Mouse (Mus musculus): ENCODE measurements around the gene D930020B18Rik. TPM values are rescaled to one million over a fixed set of nuclear protein-coding genes. Genes with fewer than 3 reads are reported as not detected.

The D930020B18Rik gene
- not detected for total RNA-seq (2021)
- long read RNA-seq, experiment 1, result 0 reads
- long read RNA-seq, experiment 2, result 0 reads

DNA sequence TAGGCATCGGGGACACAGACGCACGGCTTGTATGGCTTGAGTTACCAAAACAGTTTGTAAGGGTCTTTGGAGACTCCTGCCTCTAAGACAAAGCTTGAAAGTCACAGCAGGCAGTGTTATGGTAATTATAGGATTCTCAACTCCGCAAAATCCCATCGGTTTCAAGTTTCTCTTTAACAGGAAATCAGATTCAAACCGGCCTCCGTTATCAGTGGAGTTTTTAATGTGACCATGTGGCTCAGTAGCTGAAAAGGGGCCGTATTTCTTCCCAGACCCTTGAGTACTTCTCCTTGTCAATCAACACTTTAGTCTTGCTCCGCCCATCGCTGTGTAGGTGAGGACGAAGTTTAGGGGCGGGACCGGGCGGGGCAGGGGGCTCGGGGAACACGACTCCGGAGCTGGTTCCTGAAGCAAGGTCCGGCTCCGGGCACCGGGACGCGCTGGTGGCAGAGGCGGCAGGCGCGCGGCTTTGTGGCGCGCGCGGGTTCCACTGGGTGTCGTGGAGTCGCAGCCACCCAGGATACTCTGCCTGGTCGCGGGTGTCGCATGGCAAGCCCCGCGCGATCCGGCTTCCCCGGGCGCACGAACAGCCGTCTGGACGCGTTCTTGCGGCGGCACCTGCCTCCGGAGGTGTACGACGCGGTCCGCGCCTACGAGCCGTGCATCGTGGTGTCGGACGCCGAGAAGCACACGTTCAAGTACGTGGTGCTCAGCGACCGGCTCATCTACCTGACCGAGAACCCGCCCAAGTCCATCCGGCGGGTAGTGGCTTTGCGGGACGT, at the start of gene D930020B18Rik:
Gene D930020B18Rik (plus strand): TSS at position 317 of the 782 bp plus-strand sequence.
- intact Hi-C loops (cut with DNase I), result no loop called here
- peak; percentile 9 for DNase-seq

GRCm38 (mm10) chr10:121596580-121596979, 44.8 kb upstream of the D930020B18Rik start:
- intact Hi-C loops (cut with DNase I), result no loop called here
- no peak for DNase-seq

DNA sequence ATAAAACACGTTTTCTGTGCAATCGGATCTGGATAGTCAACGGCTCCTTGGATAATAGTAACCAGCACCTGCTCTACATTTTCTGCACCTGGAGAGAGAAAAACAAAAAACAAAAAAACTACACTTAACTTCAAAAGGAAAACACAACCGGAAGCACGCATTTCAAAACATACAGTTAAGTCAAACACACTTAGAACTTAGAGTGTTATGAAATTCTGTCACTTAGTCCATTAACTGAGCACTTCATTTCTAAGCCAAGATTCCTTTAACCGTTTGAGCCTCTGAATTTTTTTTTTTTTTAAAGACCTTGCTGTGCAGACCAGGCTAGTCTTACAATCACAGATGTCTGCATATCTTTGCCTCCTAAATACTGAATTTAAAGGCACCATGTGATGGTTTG, 40.1 kb upstream of the D930020B18Rik start:
- intact Hi-C loops (cut with DNase I), result no loop called here
- no peak for DNase-seq

- intact Hi-C loops (cut with DNase I), result no loop called here
- no peak for DNase-seq
Observed at GRCm38 (mm10) chr10:121603556-121603955, 37.8 kb upstream of the D930020B18Rik start.

DNA sequence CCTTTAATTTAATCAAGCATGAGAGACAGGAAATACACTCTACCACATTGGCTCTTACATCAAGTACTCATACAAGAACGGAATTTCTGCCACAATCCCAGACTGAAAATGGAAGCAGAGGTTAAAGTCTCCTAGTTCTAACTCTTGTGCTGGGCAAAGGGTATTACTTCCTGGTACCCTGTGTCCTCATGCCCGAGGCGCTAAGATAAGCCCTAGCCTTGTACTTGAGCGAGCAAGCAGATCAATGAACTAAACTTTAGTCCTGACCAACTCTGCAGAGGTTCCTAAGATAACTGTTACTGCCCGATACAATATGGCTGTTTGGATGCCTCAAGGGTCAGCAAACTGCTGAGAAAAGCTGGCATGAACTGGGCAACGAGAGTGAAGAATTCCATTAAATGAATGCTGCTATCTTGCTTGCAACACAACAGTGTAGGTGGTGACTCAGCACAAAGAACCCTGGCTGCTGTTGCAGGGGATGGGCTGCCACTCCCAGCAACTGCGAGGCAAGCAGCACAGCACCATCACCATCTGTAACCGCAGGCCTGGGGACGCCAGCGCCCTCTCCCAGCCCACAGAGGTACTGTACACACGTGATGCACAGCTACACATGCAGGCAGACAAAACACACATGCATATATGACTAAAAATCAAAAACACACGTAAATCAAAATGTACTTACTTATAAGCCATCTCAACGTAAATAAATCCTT, 36.6 kb upstream of the D930020B18Rik start:
- intact Hi-C loops (cut with DNase I), result no loop called here
- DNase-seq, result no peak

- intact Hi-C loops (cut with DNase I), result no loop called here
- no peak for DNase-seq
Observed at GRCm38 (mm10) chr10:121608177-121608576, 33.2 kb upstream of the D930020B18Rik start.

DNA sequence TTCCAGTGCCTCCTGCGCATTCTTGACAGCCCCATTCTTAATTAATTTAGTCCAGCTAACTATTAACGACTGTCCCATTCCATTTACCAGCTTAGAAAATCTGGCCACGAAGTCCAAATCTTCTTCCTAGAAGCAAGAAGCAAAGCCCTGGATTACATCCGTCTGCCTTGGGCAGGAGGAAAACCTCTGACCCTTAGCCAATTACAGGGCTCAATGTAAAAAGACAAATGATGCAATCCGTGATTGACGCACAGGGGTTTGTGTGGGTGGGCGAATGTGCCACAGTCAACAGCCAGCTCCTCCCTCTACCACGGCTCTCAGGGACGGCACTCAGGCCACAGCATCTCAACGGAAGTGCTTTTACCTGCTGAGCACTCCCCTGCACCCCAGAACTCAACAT, 29.8 kb upstream of the D930020B18Rik start:
- intact Hi-C loops (cut with DNase I), result no loop called here

GRCm38 (mm10) chr10:121612448-121612847, 28.9 kb upstream of the D930020B18Rik start:
- no peak for DNase-seq
- intact Hi-C loops (cut with DNase I), result no loop called here

More for the DNA sequence above, 29.8 kb upstream of the D930020B18Rik start:
- DNase-seq, result no peak

- intact Hi-C loops (cut with DNase I), result no loop called here
- DNase-seq, result peak; percentile 38 to 47
Observed at GRCm38 (mm10) chr10:121613570-121613969, 27.8 kb upstream of the D930020B18Rik start.

- intact Hi-C loops (cut with DNase I), result no loop called here
Observed at GRCm38 (mm10) chr10:121615146-121615870, 26.1 kb upstream of the D930020B18Rik start.

GRCm38 (mm10) chr10:121615935-121616334, 25.5 kb upstream of the D930020B18Rik start:
- DNase-seq, result no peak
- intact Hi-C loops (cut with DNase I), result no loop called here

More at GRCm38 (mm10) chr10:121615146-121615870, 26.1 kb upstream of the D930020B18Rik start:
- DNase-seq, result no peak

- DNase-seq, result no peak
- intact Hi-C loops (cut with DNase I), result no loop called here
Observed at GRCm38 (mm10) chr10:121622431-121622830, 19.0 kb upstream of the D930020B18Rik start.

- no peak for DNase-seq
- intact Hi-C loops (cut with DNase I), result loop anchor here (2.0 kb wide), 1 partner anchor 37 kb away; the partner anchor contains the start of gene Tbk1
Observed at GRCm38 (mm10) chr10:121623670-121624069, 17.7 kb upstream of the D930020B18Rik start.

DNA sequence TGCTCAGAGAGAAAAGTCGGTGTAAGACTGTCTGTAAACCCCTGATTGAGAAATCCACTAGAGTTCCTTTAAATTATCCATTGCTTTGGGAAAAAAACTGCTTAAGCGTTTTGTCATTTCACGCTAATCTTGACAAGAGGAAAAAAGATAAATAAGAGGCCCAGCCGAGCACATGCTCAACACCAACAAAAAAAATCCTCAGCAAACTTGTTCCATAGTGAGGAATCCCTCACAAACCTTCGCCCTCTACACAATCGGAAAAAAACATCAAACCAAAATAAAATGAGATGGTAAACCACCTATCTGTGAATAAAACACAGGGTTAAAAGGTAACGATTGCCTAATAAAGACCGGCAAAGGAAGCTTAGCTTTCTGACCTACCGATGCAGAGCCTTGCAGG, 16.4 kb upstream of the D930020B18Rik start:
- intact Hi-C loops (cut with DNase I), result loop anchor here (2.0 kb wide), 1 partner anchor 38 kb away; the partner anchor contains the start of gene Tbk1
- DNase-seq, result no peak

DNA sequence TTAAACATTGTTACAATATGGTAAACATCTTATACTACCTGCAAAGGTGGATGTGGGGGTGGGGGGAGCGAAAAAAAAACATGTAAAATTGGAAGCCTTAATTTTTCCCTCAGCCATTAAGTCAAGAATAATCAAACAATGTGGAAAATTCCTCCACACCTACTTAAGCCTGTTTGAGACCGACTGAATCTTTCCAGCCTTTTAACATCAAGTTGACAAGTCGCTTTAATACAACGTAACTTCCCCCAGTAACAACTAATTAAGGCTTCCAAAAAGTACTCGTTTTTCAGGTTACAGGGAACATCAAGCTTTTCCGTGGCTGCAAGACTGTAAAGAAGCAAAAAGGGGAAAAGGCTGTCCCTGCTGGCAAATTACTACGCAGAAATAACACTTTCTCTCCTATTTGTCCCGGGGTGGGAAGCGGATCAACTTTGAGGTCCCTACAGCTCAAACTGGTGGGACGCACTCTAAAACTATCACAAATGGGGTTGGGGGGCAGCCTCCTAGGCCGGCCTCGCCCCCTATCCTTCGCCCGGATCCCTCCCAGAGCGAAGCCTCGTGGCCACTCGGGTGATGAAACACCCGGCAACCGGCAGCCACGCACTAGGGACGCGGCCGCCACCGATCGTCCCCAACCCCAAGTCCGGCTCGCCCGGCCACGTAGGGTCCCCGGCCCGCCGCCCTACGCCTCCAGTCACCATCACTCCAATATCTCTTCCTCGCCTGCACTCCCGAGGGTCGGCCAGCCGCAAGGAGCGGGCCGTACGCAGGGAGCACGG, 15.8 kb upstream of the D930020B18Rik start:
- intact Hi-C loops (cut with DNase I), result loop anchor here (2.0 kb wide), 1 partner anchor 39 kb away; the partner anchor contains the start of gene Tbk1
- DNase-seq, result no peak

DNA sequence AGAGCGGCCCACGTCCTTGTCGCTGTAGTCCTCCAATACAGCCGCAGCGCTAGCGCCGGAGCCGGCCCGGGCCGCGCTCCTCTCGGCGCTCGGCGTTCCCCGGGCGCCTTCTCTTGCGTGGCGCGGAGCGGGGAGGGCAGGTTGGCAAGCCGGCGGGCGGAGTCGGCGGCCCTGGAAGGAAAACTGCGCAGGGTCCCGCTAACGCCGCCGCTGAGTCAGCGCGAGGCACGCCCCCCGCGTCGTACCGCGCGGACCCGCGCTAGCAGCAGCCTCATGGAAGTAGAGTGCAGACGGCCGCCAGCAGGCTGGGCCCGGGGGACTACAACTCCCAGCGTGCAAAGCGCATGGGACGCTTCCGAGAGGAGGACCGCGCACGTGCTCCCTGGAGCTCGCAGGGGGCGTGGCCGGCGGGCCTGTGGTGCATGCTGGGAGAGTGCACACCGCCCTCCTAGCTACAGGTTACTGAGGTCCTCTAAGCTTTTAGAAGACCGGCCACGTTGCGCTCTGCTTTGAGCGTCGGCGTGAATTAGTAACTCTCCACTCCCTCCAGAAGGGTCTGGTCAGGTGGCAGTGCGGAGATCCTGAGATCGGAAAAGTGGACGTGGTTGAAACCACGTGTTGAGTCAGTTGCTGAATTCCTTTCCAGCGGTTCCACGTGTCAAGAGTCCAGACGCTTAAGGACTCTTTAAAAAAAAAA, 15.1 kb upstream of the D930020B18Rik start, which contains the start of gene Xpot:
Gene Xpot (minus strand): TSS at position 147 of the 697 bp plus-strand sequence.
- DNase-seq, result peak; percentile 98
- intact Hi-C loops (cut with DNase I), result no loop called here

GRCm38 (mm10) chr10:121627216-121627852, 14.1 kb upstream of the D930020B18Rik start:
- intact Hi-C loops (cut with DNase I), result no loop called here
- no peak for DNase-seq

- intact Hi-C loops (cut with DNase I), result no loop called here
- no peak for DNase-seq
Observed at GRCm38 (mm10) chr10:121628561-121629040, 12.8 kb upstream of the D930020B18Rik start.

DNA sequence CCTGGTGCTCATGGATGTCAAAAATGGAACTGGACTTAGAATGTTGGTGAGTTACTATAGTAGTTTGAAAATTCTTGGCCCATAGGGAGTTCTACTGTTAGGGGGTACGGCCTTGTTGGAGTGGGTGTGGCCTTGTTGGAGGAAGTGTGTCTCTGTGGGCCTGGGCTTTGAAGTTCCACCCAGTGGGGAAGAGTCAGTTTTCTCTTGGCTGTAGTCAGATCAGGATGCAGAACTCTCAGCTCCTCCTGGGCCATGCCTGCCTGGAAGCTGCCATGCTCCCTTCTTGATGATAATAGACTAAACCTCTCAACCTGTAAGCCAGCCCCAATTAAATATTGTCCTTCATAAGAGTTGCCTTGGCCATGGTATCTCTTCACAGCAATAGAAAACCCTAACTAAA, 7.2 kb upstream of the D930020B18Rik start:
- intact Hi-C loops (cut with DNase I), result no loop called here
- no peak for DNase-seq

Data from heart, postnatal 14 days (tissue).